In genomic region chr15:99029619-99030584, GRCm38 (mm10) we compare ENCODE assay signal across 8 mouse cellular contexts. TPM values are rescaled to one million over a fixed set of nuclear protein-coding genes. Genes with fewer than 3 reads are reported as not detected.
A peak's percentile ranks its signal among the peaks of the same experiment; 100 is the strongest.
DNase-seq lines count a peak whose midpoint lies in the region; ATAC-seq lines count a peak whose summit lies in the region.

Gene Tuba1c (plus strand): TSS chr15:99029891.

- 0 out of 2 replicates have a peak, but pooled peaks cover 5% of the 10 kb centered on the region for H3K27me3 ChIP-seq in forebrain, embryonic 10.5 days (ENCODE audit: poor library complexity, severe bottlenecking)
- no peaks in the 10 kb centered on the region for H3K27me3 ChIP-seq in lung, embryonic 16.5 days (ENCODE audit: control insufficient read depth, insufficient read depth, low read depth, low read length)

- peaks cover 49% of the 10 kb centered on the region for H3K4me1 ChIP-seq in forebrain, embryonic 10.5 days
- H3K4me1 ChIP-seq in lung, embryonic 16.5 days (replicated peaks; ENCODE audit: control insufficient read depth, insufficient read depth, low read length): peaks cover 30% of the 10 kb centered on the region

- WGBS in forebrain, embryonic 10.5 days: under 1% methylated on average over 52 of the region's 52 CpGs
- WGBS in lung, embryonic 16.5 days: 1% methylated on average over 52 of the region's 52 CpGs

- peak; percentile 95 for DNase-seq in CD4-positive, CD25-positive, alpha-beta regulatory T cell, adult 2 months (ENCODE audit: low read depth, low spot score)
- DNase-seq in adrenal gland, adult 8-10 months: peak; percentile 94
- peak; percentile 90 for DNase-seq in forebrain, embryonic 10.5 days (ENCODE audit: extremely low spot score, low spot score)
- peak; percentile 89 for DNase-seq in heart, postnatal 25 days (ENCODE audit: low spot score)
- DNase-seq in layer of hippocampus, adult 18-20 months (ENCODE audit: low spot score in 2 of 2): no peak
- DNase-seq in ovary, adult 18-20 months (ENCODE audit: low spot score): peak; percentile 93
- peak; percentile 92 for DNase-seq in urinary bladder, adult 2 months (ENCODE audit: low spot score)

- peak within 1 kb of the TSS; percentile 62 for H3K4me3 ChIP-seq in forebrain, embryonic 10.5 days
- H3K4me3 ChIP-seq in lung, embryonic 16.5 days (ENCODE audit: low read length): peak within 1 kb of the TSS; percentile 70

- H3K36me3 ChIP-seq in forebrain, embryonic 10.5 days (replicated peaks): peaks cover 16% of the 10 kb centered on the region
- peaks cover 6% of the 10 kb centered on the region for H3K36me3 ChIP-seq in lung, embryonic 16.5 days (ENCODE audit: control insufficient read depth, insufficient read depth, low read length)

- H3K9ac ChIP-seq in lung, embryonic 16.5 days (ENCODE audit: low read length): peak within 1 kb of the TSS; percentile 77

- intact Hi-C loops in heart, postnatal 25 days (cut with DNase I): no loop called here

- peak; percentile 93 for ATAC-seq in lung, embryonic 16.5 days (ENCODE audit: low read depth)

- no peaks in the 10 kb centered on the region for H3K9me3 ChIP-seq in forebrain, embryonic 10.5 days
- no peaks in the 10 kb centered on the region for H3K9me3 ChIP-seq in lung, embryonic 16.5 days (ENCODE audit: control insufficient read depth, low read length)

- peak within 1 kb of the TSS; percentile 88 for H3K27ac ChIP-seq in forebrain, embryonic 10.5 days
- H3K27ac ChIP-seq in lung, embryonic 16.5 days (ENCODE audit: low read length): peak within 1 kb of the TSS; percentile 96

- H3K4me2 ChIP-seq in lung, embryonic 16.5 days (ENCODE audit: low read depth, low read length): peak within 1 kb of the TSS; percentile 73

RNA-seq across cellular contexts. Expression of gene Tuba1c, which starts in this region (rescaled TPM):
- total RNA-seq in adrenal gland, adult 8-10 months (2022): 100 to 1,000 TPM; 207 to 347 (median 262) TPM
- polyA plus RNA-seq in forebrain, embryonic 10.5 days (2016; fragmentation: Nextera tagmentation; extraction: Ambion mirVana): 160 and 171 TPM in 2 replicates
- 10 to 100 TPM; 33.5 to 33.7 TPM for total RNA-seq in heart, postnatal 25 days (2021)
- total RNA-seq in layer of hippocampus, adult 18-20 months (2021): 10 to 100 TPM; 48.9 to 55.6 TPM
- 226 and 230 TPM in 2 replicates for polyA plus RNA-seq in lung, embryonic 16.5 days (2015; fragmentation: Nextera tagmentation; extraction: Ambion mirVana)
- 94.8 and 129 TPM in 2 replicates for polyA plus RNA-seq in urinary bladder, adult 2 months (2012; rRNA removed)

Comparison
In these comparisons a context has a peak if more than half of its experiments do, and no peak if none do; other contexts are left out.
1. DNase-seq: peak in CD4-positive, CD25-positive, alpha-beta regulatory T cell, adult 2 months (single experiment), adrenal gland, adult 8-10 months (single experiment), forebrain, embryonic 10.5 days (single experiment), heart, postnatal 25 days (single experiment), ovary, adult 18-20 months (single experiment) and urinary bladder, adult 2 months (single experiment); none in layer of hippocampus, adult 18-20 months (0 of 2).